Mouse (Mus musculus) right cerebral cortex, postnatal 14 days (tissue): ENCODE data around the gene Celsr3.

Experiments
- DNase-seq: peaks from one replicate; pipeline ENCODE4 v3.0.0; 2022

Gene Celsr3

GRCm38 (mm10) chr9:108807674-108808073, 18.4 kb upstream of the Celsr3 start:
- DNase-seq = no peak

GRCm38 (mm10) chr9:108808163-108808665, 17.9 kb upstream of the Celsr3 start, which contains the start of gene Nckipsd:
Nckipsd (plus strand) TSS chr9:108808368.
- peak; percentile 97 for DNase-seq

GRCm38 (mm10) chr9:108809188-108809587, 16.9 kb upstream of the Celsr3 start:
- DNase-seq = no peak

- no peak for DNase-seq
Measured at GRCm38 (mm10) chr9:108809723-108810122, 16.4 kb upstream of the Celsr3 start.

- no peak for DNase-seq
Measured at GRCm38 (mm10) chr9:108810516-108810915, 15.6 kb upstream of the Celsr3 start.

- no peak for DNase-seq
Measured at GRCm38 (mm10) chr9:108815557-108815956, 10.6 kb upstream of the Celsr3 start.

- peak; percentile 73 for DNase-seq
Measured at GRCm38 (mm10) chr9:108819495-108819894, 6.6 kb upstream of the Celsr3 start.

GRCm38 (mm10) chr9:108820077-108820476, 6.0 kb upstream of the Celsr3 start:
- no peak for DNase-seq

GRCm38 (mm10) chr9:108824144-108824685, 1.9 kb upstream of the Celsr3 start:
- no peak for DNase-seq

GRCm38 (mm10) chr9:108824755-108825413, 1.2 kb upstream of the Celsr3 start:
- DNase-seq = peak; percentile 84

GRCm38 (mm10) chr9:108826700-108827340, 700 bp downstream of the Celsr3 start:
- DNase-seq = peak; percentile 68

- DNase-seq = no peak
Measured at GRCm38 (mm10) chr9:108827454-108827853, 1.3 kb downstream of the Celsr3 start.

- DNase-seq = no peak
Measured at GRCm38 (mm10) chr9:108827906-108828305, 1.8 kb downstream of the Celsr3 start.

GRCm38 (mm10) chr9:108831637-108832036, 5.5 kb downstream of the Celsr3 start:
- DNase-seq = no peak

- DNase-seq = peak; percentile 73
Measured at GRCm38 (mm10) chr9:108832390-108833108, 6.4 kb downstream of the Celsr3 start.

- DNase-seq = peak; percentile 73
Measured at GRCm38 (mm10) chr9:108842989-108843388, 16.9 kb downstream of the Celsr3 start.

- DNase-seq = no peak
Measured at GRCm38 (mm10) chr9:108845390-108845789, 19.3 kb downstream of the Celsr3 start.

GRCm38 (mm10) chr9:108847374-108847773, 21.3 kb downstream of the Celsr3 start:
- DNase-seq = no peak

- DNase-seq = no peak
Measured at GRCm38 (mm10) chr9:108848419-108848818, 22.3 kb downstream of the Celsr3 start.

- no peak for DNase-seq
Measured at GRCm38 (mm10) chr9:108852976-108853375, 26.9 kb downstream of the Celsr3 start, which contains the start of gene Slc26a6. Slc26a6 (plus strand) TSS chr9:108853283.

- peak; percentile 86 for DNase-seq
Measured at GRCm38 (mm10) chr9:108853635-108854240, 27.6 kb downstream of the Celsr3 start.

GRCm38 (mm10) chr9:108854241-108854696, 28.1 kb downstream of the Celsr3 start:
- peak; percentile 86 for DNase-seq

GRCm38 (mm10) chr9:108855335-108855734, 29.2 kb downstream of the Celsr3 start:
- no peak for DNase-seq
